Mouse (Mus musculus) common myeloid progenitor, adult 5-6 weeks (primary cell): ENCODE measurements at regions not wholly inside any gene's neighbourhood (a gene's known extent, or its start where the extent isn't known, plus 50 kb on each side); places are given as distances from the start of the nearest gene placed in this dataset.
A peak's percentile ranks its signal among the peaks of the same experiment; 100 is the strongest.
"Not testable (repeated sequence)": the region's sequence is repeated elsewhere in the genome, so short reads cannot be mapped to it uniquely, and the experiment has no call there.

Source experiments
- ATAC-seq: replicated peaks from 2 replicates; pipeline ENCODE4 v1.8.0; 2016; ENCODE audit warnings: low read depth, mild to moderate bottlenecking, moderate TSS enrichment, inconsistent platforms; ENCODE audit not compliant: poor library complexity, severe bottlenecking

GRCm38 (mm10) chr16:69937514-69938194 lies 74.1 kb upstream of the Speer2 start:
- ATAC-seq = peak; percentile 71

- no peak for ATAC-seq
Measured at GRCm38 (mm10) chr16:69943635-69944034, 80.1 kb upstream of the Speer2 start.

GRCm38 (mm10) chr16:69948783-69949182 lies 85.2 kb upstream of the Speer2 start:
- no peak for ATAC-seq

GRCm38 (mm10) chr16:69949339-69949738 lies 85.8 kb upstream of the Speer2 start:
- ATAC-seq = no peak

- no peak for ATAC-seq
Measured at GRCm38 (mm10) chr16:69951581-69951980, 88.0 kb upstream of the Speer2 start.

GRCm38 (mm10) chr16:69966561-69966960 lies 103.0 kb upstream of the Speer2 start:
- not testable (repeated sequence) for ATAC-seq

GRCm38 (mm10) chr16:69979813-69980527 lies 116.4 kb upstream of the Speer2 start:
- no peak for ATAC-seq

GRCm38 (mm10) chr16:69984320-69984719 lies 120.8 kb upstream of the Speer2 start:
- no peak for ATAC-seq

- no peak for ATAC-seq
Measured at GRCm38 (mm10) chr16:69991907-69992470, 128.4 kb upstream of the Speer2 start.

GRCm38 (mm10) chr16:69992715-69993114 lies 129.2 kb upstream of the Speer2 start:
- ATAC-seq = no peak

- ATAC-seq = no peak
Measured at GRCm38 (mm10) chr16:70006863-70007262, 143.3 kb upstream of the Speer2 start.

- no peak for ATAC-seq
Measured at GRCm38 (mm10) chr16:70016980-70017379, 153.4 kb upstream of the Speer2 start.

- ATAC-seq = no peak
Measured at GRCm38 (mm10) chr16:70019564-70019963, 156.0 kb upstream of the Speer2 start.

GRCm38 (mm10) chr16:70021436-70021835 lies 157.9 kb upstream of the Speer2 start:
- no peak for ATAC-seq

- no peak for ATAC-seq
Measured at GRCm38 (mm10) chr16:70028649-70029048, 165.1 kb upstream of the Speer2 start.

- no peak for ATAC-seq
Measured at GRCm38 (mm10) chr16:70045547-70045946, 182.0 kb upstream of the Speer2 start.

- no peak for ATAC-seq
Measured at GRCm38 (mm10) chr16:70046009-70046408, 182.5 kb upstream of the Speer2 start.

- ATAC-seq = no peak
Measured at GRCm38 (mm10) chr16:70049850-70050249, 186.3 kb upstream of the Speer2 start.

- ATAC-seq = no peak
Measured at GRCm38 (mm10) chr16:70071471-70071870, 207.9 kb upstream of the Speer2 start.

GRCm38 (mm10) chr16:70073740-70074139 lies 210.2 kb upstream of the Speer2 start:
- ATAC-seq = no peak

GRCm38 (mm10) chr16:70079497-70079896 lies 216.0 kb upstream of the Speer2 start:
- ATAC-seq = no peak
